In the genomic region with DNA sequence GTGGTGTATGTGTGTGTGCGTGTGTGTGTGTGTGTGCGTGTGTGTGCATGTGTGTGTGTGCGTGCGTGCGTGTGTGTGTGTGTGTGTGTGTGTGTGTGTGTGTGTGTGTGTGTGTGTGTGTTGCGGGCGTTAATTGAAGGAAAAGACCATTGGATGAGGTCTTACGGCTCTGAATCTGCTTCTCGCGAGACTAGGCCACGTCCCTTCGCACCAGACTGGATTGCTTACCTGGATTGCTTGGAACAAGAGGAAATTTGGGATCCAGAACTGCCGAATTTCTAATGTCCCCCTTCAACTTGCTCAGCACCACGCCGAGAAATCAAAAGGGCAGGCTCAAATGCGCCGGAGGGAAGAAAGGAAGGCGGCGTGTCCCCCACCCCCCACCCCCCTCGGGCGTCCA, we compare ENCODE assay signal across 14 mouse cellular contexts. TPM values are rescaled to one million over a fixed set of nuclear protein-coding genes. Genes with fewer than 3 reads are reported as not detected.
DNase-seq lines count a peak whose midpoint lies in the region; ATAC-seq lines count a peak whose summit lies in the region.
"Had no signal": no experiment of that assay in that cellular context is flagged by ENCODE, and none has a peak within 500 bp of the region (broad histone marks: within the 10 kb centered on the region; RNA-seq: fewer than 3 reads in every experiment).

A gene (minus strand): TSS at position 366 of the 400 bp plus-strand sequence.

- WGBS in heart, embryonic 13.5 days = 10% methylated on average over 16 of the region's 21 CpGs
- 13% methylated on average over 17 of the region's 21 CpGs for WGBS in liver, embryonic 12.5 days (ENCODE audit: insufficient replicate concordance)
- WGBS in embryonic facial prominence, embryonic 15.5 days = 14% methylated on average over 19 of the region's 21 CpGs

- no peak for ATAC-seq in heart, embryonic 13.5 days (ENCODE audit: extremely low read depth, insufficient number of reproducible peaks, low FRiP score, low TSS enrichment)
- no peak for ATAC-seq in liver, embryonic 12.5 days
- ATAC-seq in embryonic facial prominence, embryonic 15.5 days (ENCODE audit: insufficient number of reproducible peaks, low FRiP score, low TSS enrichment, low read depth) = no peak

- intact Hi-C loops in heart, postnatal 10 days (cut with DNase I) = no loop called here

- H3K9me3 ChIP-seq in heart, embryonic 13.5 days = no peaks in the 10 kb centered on the region; the same call in 1 of the 2 replicates
- no peaks in the 10 kb centered on the region for H3K9me3 ChIP-seq in liver, embryonic 12.5 days (replicated peaks)
- no peaks in the 10 kb centered on the region for H3K9me3 ChIP-seq in embryonic facial prominence, embryonic 15.5 days (replicated peaks)
- H3K9me3 ChIP-seq: neural tube, embryonic 12.5 days had no signal

- DNase-seq in heart, postnatal 10 days = no peak
- DNase-seq in liver (no peak), ES-CJ7 (ENCODE audit: low read depth, low spot score) (peak; percentile 32)
- no peak for DNase-seq in layer of hippocampus, postnatal 25 days (ENCODE audit: extremely low spot score in 1 of 2, low spot score in 1 of 2)
- DNase-seq in thymus, adult 18-20 months = no peak
- DNase-seq: cerebellum, postnatal 14 days; gastrocnemius, postnatal 14 days; kidney, adult 18-20 months; lung, postnatal 14 days had no signal

- H3K27me3 ChIP-seq in heart, embryonic 13.5 days (replicated peaks) = peaks cover 86% of the 10 kb centered on the region
- H3K27me3 ChIP-seq in liver, embryonic 12.5 days (replicated peaks) = peaks cover 76% of the 10 kb centered on the region
- peaks cover 66% of the 10 kb centered on the region for H3K27me3 ChIP-seq in embryonic facial prominence, embryonic 15.5 days

- H3K9ac ChIP-seq in heart, embryonic 13.5 days = no peak within 1 kb of the TSS
- no peak within 1 kb of the TSS for H3K9ac ChIP-seq in liver, embryonic 12.5 days
- H3K9ac ChIP-seq in embryonic facial prominence, embryonic 15.5 days = no peak within 1 kb of the TSS
- H3K9ac ChIP-seq: neural tube, embryonic 12.5 days had no signal

- peak within 1 kb of the TSS; percentile 29 for H3K4me3 ChIP-seq in heart, embryonic 13.5 days
- H3K4me3 ChIP-seq in liver, embryonic 12.5 days = no peak within 1 kb of the TSS
- H3K4me3 ChIP-seq in embryonic facial prominence, embryonic 15.5 days (replicated peaks) = no peak within 1 kb of the TSS
- H3K4me3 ChIP-seq: neural tube, embryonic 12.5 days had no signal

- peak within 1 kb of the TSS; percentile 38 for H3K4me2 ChIP-seq in heart, embryonic 13.5 days
- H3K4me2 ChIP-seq in liver, embryonic 12.5 days = peak within 1 kb of the TSS; percentile 19; the same call in 1 of the 2 replicates
- 0 out of 2 replicates have a peak within 1 kb of the TSS, but pooled peaks have one; percentile 6 for H3K4me2 ChIP-seq in embryonic facial prominence, embryonic 15.5 days (replicated peaks)
- H3K4me2 ChIP-seq: neural tube, embryonic 12.5 days had no signal

- no peak within 1 kb of the TSS for H3K27ac ChIP-seq in heart, embryonic 13.5 days (replicated peaks)
- H3K27ac ChIP-seq in liver, embryonic 12.5 days = no peak within 1 kb of the TSS
- no peak within 1 kb of the TSS for H3K27ac ChIP-seq in embryonic facial prominence, embryonic 15.5 days (replicated peaks)
- H3K27ac ChIP-seq: neural tube, embryonic 12.5 days had no signal

- H3K4me1 ChIP-seq in heart, embryonic 13.5 days = 0 out of 2 replicates have a peak, but pooled peaks cover 6% of the 10 kb centered on the region
- H3K4me1 ChIP-seq in liver, embryonic 12.5 days = no peaks in the 10 kb centered on the region
- H3K4me1 ChIP-seq in embryonic facial prominence, embryonic 15.5 days = 0 out of 2 replicates have a peak, but pooled peaks cover 9% of the 10 kb centered on the region
- H3K4me1 ChIP-seq: neural tube, embryonic 12.5 days had no signal

- no peaks in the 10 kb centered on the region for H3K36me3 ChIP-seq in heart, embryonic 13.5 days
- no peaks in the 10 kb centered on the region for H3K36me3 ChIP-seq in liver, embryonic 12.5 days
- no peaks in the 10 kb centered on the region for H3K36me3 ChIP-seq in embryonic facial prominence, embryonic 15.5 days
- H3K36me3 ChIP-seq: neural tube, embryonic 12.5 days had no signal

RNA-seq across cellular contexts. Expression of the gene that starts here (rescaled TPM):
- polyA plus RNA-seq in heart, embryonic 13.5 days (2015; fragmentation: Nextera tagmentation; extraction: Ambion mirVana) = not detected in 2 replicates
- total RNA-seq in heart, postnatal 10 days (2021) = not detected
- not detected in 2 replicates for polyA plus RNA-seq in liver, embryonic 12.5 days (2016; fragmentation: Nextera tagmentation; extraction: Ambion mirVana)
- not detected in 2 replicates for polyA plus RNA-seq in embryonic facial prominence, embryonic 15.5 days (2015; fragmentation: Nextera tagmentation; extraction: Ambion mirVana)
- total RNA-seq in layer of hippocampus, postnatal 25 days (2021) = not detected
- total RNA-seq: gastrocnemius, postnatal 14 days had no signal
- polyA plus RNA-seq: neural tube, embryonic 12.5 days; stomach, embryonic 16.5 days had no signal
